Mouse (Mus musculus): ENCODE results near the gene Rgs2. TPM values are rescaled to one million over a fixed set of nuclear protein-coding genes. Genes with fewer than 3 reads are reported as not detected.
A peak's percentile ranks its signal among the peaks of the same experiment; 100 is the strongest.

Gene Rgs2
- total and polyA plus RNA-seq, 3 experiments = 1.2 to 2.9 TPM; not detected in 1

DNA sequence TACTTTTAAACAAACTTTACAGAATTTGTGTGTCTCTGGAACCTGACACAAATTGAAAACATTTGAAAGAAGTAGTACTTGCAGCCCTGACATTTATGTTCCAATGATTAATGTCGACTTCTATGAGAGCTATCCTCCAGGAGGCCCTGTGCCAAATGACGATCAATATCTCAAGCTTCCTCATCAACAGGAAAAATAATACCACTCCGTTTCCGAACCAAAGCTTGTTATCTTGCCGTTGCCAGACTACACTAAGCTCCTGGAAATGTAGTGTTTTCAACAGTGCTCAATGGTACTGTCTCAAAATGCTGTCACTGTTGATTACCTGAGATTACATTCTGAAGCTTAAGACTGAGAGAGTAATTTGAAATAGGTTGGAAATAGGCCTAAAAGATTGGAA is 13.7 kb downstream of the Rgs2 start:
- peak; percentile 54 for DNase-seq (ENCODE audit: low read depth, low spot score)
- Histone ChIP-seq H3K36me3 (ENCODE audit: control insufficient read depth in 1 of 2, insufficient read depth in 2 of 2, low read length in 2 of 2) (peaks cover 0 to 6% of the 10 kb centered on the region in 2 experiments; a peak in 1 of 4 replicates), H3K79me2 (ENCODE audit: control insufficient read depth, insufficient read depth, low read length, poor library complexity) (no peaks in the 10 kb centered on the region), H3K27me3 (ENCODE audit: control insufficient read depth in 1 of 2, insufficient read depth in 2 of 2, low read length in 2 of 2) (no peaks in the 10 kb centered on the region), H3K4me3 (ENCODE audit: control insufficient read depth in 1 of 2, insufficient read depth in 1 of 2, low read depth in 2 of 2, low read length in 2 of 2) (no peak overlapping the region), H3K27ac (ENCODE audit: control insufficient read depth, low read depth, low read length) (no peak overlapping the region), H3K9me3 (replicated peaks; ENCODE audit: insufficient read depth, low read length) (no peaks in the 10 kb centered on the region), H3K9ac (ENCODE audit: control insufficient read depth, low read depth, low read length, poor library complexity, severe bottlenecking) (no peak overlapping the region), H3K4me1 (ENCODE audit: control insufficient read depth in 1 of 2, insufficient read depth in 2 of 2, low read length in 2 of 2) (0 out of 4 replicates have a peak, but pooled peaks cover 0 to 2% of the 10 kb centered on the region in 2 experiments)
- TF ChIP-seq ETS1 (IDR thresholded peaks at IDR 0.05; ENCODE audit: low read depth, low read length) (peak; percentile 41), MXI1 (IDR thresholded peaks at IDR 0.05; ENCODE audit: low read depth, low read length) (peak; percentile 31; the same call in 1 of the 2 replicates), TCF12 (IDR thresholded peaks at IDR 0.05; ENCODE audit: low read depth, low read length) (0 out of 2 replicates have a peak, but pooled peaks have one; percentile 16), ZNF384 (IDR thresholded peaks at IDR 0.05; ENCODE audit: low read depth, low read length) (no peak), TAL1 (IDR thresholded peaks at IDR 0.05; ENCODE audit: low read length) (no peak), GATA1 (IDR thresholded peaks at IDR 0.05; ENCODE audit: low read depth, low read length) (peak; percentile 59), EP300 (IDR thresholded peaks at IDR 0.05; ENCODE audit: low read depth in 1 of 2, low read length in 2 of 2) (peak; percentile 36 to 59; a peak in 1 of 4 replicates), RCOR1 (IDR thresholded peaks at IDR 0.05; ENCODE audit: low read depth, low read length) (peak; percentile 66; the same call in 1 of the 2 replicates)

DNA sequence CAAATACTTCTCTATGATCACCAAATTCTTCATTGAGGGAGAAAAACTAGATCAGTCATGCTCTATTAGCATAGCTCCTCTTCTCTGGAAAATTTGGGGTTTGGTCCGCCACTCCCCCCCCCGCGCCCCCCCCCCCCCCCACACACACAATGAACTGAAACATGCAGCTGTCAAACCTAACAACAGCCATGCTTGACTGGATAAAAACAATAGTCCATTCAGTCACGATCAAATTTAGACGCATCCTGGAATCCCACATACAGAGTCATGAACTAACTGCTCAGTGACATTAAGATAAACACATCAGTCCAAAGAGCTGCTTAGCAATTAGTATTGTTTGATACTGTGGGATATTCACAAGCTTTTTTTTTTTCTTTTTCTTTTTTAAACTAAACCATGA is 14.2 kb downstream of the Rgs2 start:
- H3K4me1 ChIP-seq (ENCODE audit: control insufficient read depth in 1 of 2, insufficient read depth in 2 of 2, low read length in 2 of 2) = 0 out of 4 replicates have a peak, but pooled peaks cover 0 to 2% of the 10 kb centered on the region in 2 experiments
- TF ChIP-seq MAX (IDR thresholded peaks at IDR 0.05; ENCODE audit: low read length) (no peak), HCFC1 (IDR thresholded peaks at IDR 0.05; ENCODE audit: low read depth, low read length) (no peak), SMC3 (IDR thresholded peaks at IDR 0.05; ENCODE audit: low read depth, low read length) (no peak), POLR2A (IDR thresholded peaks at IDR 0.05; ENCODE audit: control insufficient read depth in 1 of 2, insufficient read depth in 1 of 2, low read depth in 1 of 2, low read length in 2 of 2, poor library complexity in 1 of 2) (no peak), RAD21 (IDR thresholded peaks at IDR 0.05; ENCODE audit: low read depth, low read length) (no peak), ETS1 (IDR thresholded peaks at IDR 0.05; ENCODE audit: low read depth, low read length) (no peak), ELF1 (IDR thresholded peaks at IDR 0.05; ENCODE audit: low read depth, low read length) (no peak)

GRCm38 (mm10) chr1:143988756-143989155 is 15.2 kb downstream of the Rgs2 start:
- no peaks in the 10 kb centered on the region for H3K79me2 ChIP-seq (ENCODE audit: control insufficient read depth, insufficient read depth, low read length, poor library complexity)
- no peak overlapping the region for H3K4me3 ChIP-seq (ENCODE audit: control insufficient read depth in 1 of 2, insufficient read depth in 1 of 2, low read depth in 2 of 2, low read length in 2 of 2)
- 0 out of 4 replicates have a peak, but pooled peaks cover 0 to 2% of the 10 kb centered on the region in 2 experiments for H3K4me1 ChIP-seq (ENCODE audit: control insufficient read depth in 1 of 2, insufficient read depth in 2 of 2, low read length in 2 of 2)
- DNase-seq (ENCODE audit: low read depth, low spot score) = peak; percentile 33
- H3K9me3 ChIP-seq (replicated peaks; ENCODE audit: insufficient read depth, low read length) = no peaks in the 10 kb centered on the region
- no peaks in the 10 kb centered on the region for H3K27me3 ChIP-seq (ENCODE audit: control insufficient read depth in 1 of 2, insufficient read depth in 2 of 2, low read length in 2 of 2)
- no peak overlapping the region for H3K27ac ChIP-seq (ENCODE audit: control insufficient read depth, low read depth, low read length)
- H3K9ac ChIP-seq (ENCODE audit: control insufficient read depth, low read depth, low read length, poor library complexity, severe bottlenecking) = no peak overlapping the region
- no peak for TF ChIP-seq MAFK (IDR thresholded peaks at IDR 0.05; ENCODE audit: borderline replicate concordance, low read depth, low read length)
- 0 out of 2 replicates have a peak, but pooled peaks have one; percentile 42 for TF ChIP-seq RCOR1 (IDR thresholded peaks at IDR 0.05; ENCODE audit: low read depth, low read length)
- peaks cover 0 to 6% of the 10 kb centered on the region in 2 experiments; a peak in 1 of 4 replicates for H3K36me3 ChIP-seq (ENCODE audit: control insufficient read depth in 1 of 2, insufficient read depth in 2 of 2, low read length in 2 of 2)

More for the DNA sequence above, 14.2 kb downstream of the Rgs2 start:
- Histone ChIP-seq H3K4me3 (ENCODE audit: control insufficient read depth in 1 of 2, insufficient read depth in 1 of 2, low read depth in 2 of 2, low read length in 2 of 2) (no peak overlapping the region), H3K27ac (ENCODE audit: control insufficient read depth, low read depth, low read length) (no peak overlapping the region), H3K36me3 (ENCODE audit: control insufficient read depth in 1 of 2, insufficient read depth in 2 of 2, low read length in 2 of 2) (peaks cover 0 to 6% of the 10 kb centered on the region in 2 experiments; a peak in 1 of 4 replicates), H3K27me3 (ENCODE audit: control insufficient read depth in 1 of 2, insufficient read depth in 2 of 2, low read length in 2 of 2) (no peaks in the 10 kb centered on the region), H3K79me2 (ENCODE audit: control insufficient read depth, insufficient read depth, low read length, poor library complexity) (no peaks in the 10 kb centered on the region), H3K9ac (ENCODE audit: control insufficient read depth, low read depth, low read length, poor library complexity, severe bottlenecking) (no peak overlapping the region), H3K9me3 (replicated peaks; ENCODE audit: insufficient read depth, low read length) (no peaks in the 10 kb centered on the region)
- DNase-seq (ENCODE audit: low read depth, low spot score) = no peak

Data from MEL (cell line).